ENCODE assay signal across 14 mouse cellular contexts in genomic region chr11:77826311-77826710, GRCm38 (mm10). TPM values are rescaled to one million over a fixed set of nuclear protein-coding genes. Genes with fewer than 3 reads are reported as not detected.
A peak's percentile ranks its signal among the peaks of the same experiment; 100 is the strongest.
DNase-seq lines count a peak whose midpoint lies in the region; ATAC-seq and TF ChIP-seq lines count a peak whose summit lies in the region.
"Had no signal": no experiment of that assay in that cellular context is flagged by ENCODE, and none has a peak within 500 bp of the region (broad histone marks: within the 10 kb centered on the region; RNA-seq: fewer than 3 reads in every experiment).

No protein-coding gene starts in this region.

- no peak for DNase-seq in heart, adult 2 months
- no peak for DNase-seq in heart, postnatal 4 days
- DNase-seq in kidney, adult 2 months: peak; percentile 44
- no peak for DNase-seq in kidney, adult 8-10 months
- peak; percentile 10 for DNase-seq in adipocyte (ENCODE audit: low spot score)
- DNase-seq in cerebellum, adult 8-10 months: no peak
- DNase-seq in thymus, postnatal 10 days (ENCODE audit: low spot score in 2 of 2): no peak

- H3K9ac ChIP-seq in heart, adult 2 months (ENCODE audit: low read depth, low read length): no peak overlapping the region
- peak overlapping the region; percentile 39; the same call in 1 of the 2 replicates for H3K9ac ChIP-seq in forebrain, embryonic 16.5 days (replicated peaks; ENCODE audit: low read depth, low read length)
- H3K9ac ChIP-seq: limb, embryonic 13.5 days had no signal

- no peaks in the 10 kb centered on the region for H3K36me3 ChIP-seq in heart, adult 2 months (ENCODE audit: control insufficient read depth, insufficient read depth, low read length)
- H3K36me3 ChIP-seq in kidney, adult 2 months (ENCODE audit: control insufficient read depth, insufficient read depth, low read length): peaks cover 8% of the 10 kb centered on the region; the same call in 1 of the 2 replicates
- peaks cover 7% of the 10 kb centered on the region for H3K36me3 ChIP-seq in forebrain, embryonic 16.5 days (ENCODE audit: control insufficient read depth, insufficient read depth)

- no peak for ATAC-seq in forebrain, embryonic 16.5 days

- H3K27ac ChIP-seq in heart, adult 2 months: peak overlapping the region; percentile 54
- H3K27ac ChIP-seq in kidney, adult 2 months (ENCODE audit: insufficient read depth, low read depth, low read length): no peak overlapping the region
- peak overlapping the region; percentile 71 for H3K27ac ChIP-seq in forebrain, embryonic 16.5 days (ENCODE audit: low read length)
- H3K27ac ChIP-seq: limb, embryonic 13.5 days had no signal

- H3K27me3 ChIP-seq in heart, adult 2 months (ENCODE audit: control insufficient read depth, insufficient read depth, low read length): no peaks in the 10 kb centered on the region
- no peaks in the 10 kb centered on the region for H3K27me3 ChIP-seq in kidney, adult 2 months (replicated peaks; ENCODE audit: control insufficient read depth, insufficient read depth, low read length)
- no peaks in the 10 kb centered on the region for H3K27me3 ChIP-seq in forebrain, embryonic 16.5 days (replicated peaks; ENCODE audit: control insufficient read depth, insufficient read depth, low read length)
- H3K27me3 ChIP-seq: limb, embryonic 13.5 days had no signal

- intact Hi-C loops in heart, adult 2 months (cut with DNase I): no loop called here

- 18% methylated on average over 3 of the region's 3 CpGs for WGBS in heart, adult 2 months
- 50% methylated on average over 3 of the region's 3 CpGs for WGBS in kidney, adult 2 months
- WGBS in forebrain, embryonic 16.5 days: 31% methylated on average over 3 of the region's 3 CpGs

- no peak overlapping the region for H3K4me2 ChIP-seq in forebrain, embryonic 16.5 days (ENCODE audit: low read length)
- H3K4me2 ChIP-seq: limb, embryonic 13.5 days had no signal

- H3K9me3 ChIP-seq in forebrain, embryonic 16.5 days (ENCODE audit: control insufficient read depth, low read length): no peaks in the 10 kb centered on the region
- H3K9me3 ChIP-seq: limb, embryonic 13.5 days had no signal

- TF ChIP-seq POLR2A in heart, adult 2 months (IDR thresholded peaks at IDR 0.05; ENCODE audit: insufficient read depth, low read depth, low read length): no peak
- TF ChIP-seq POLR2A in kidney, adult 2 months (IDR thresholded peaks at IDR 0.05; ENCODE audit: low read depth, low read length): no peak

- no peaks in the 10 kb centered on the region for H3K79me2 ChIP-seq in heart, adult 2 months (replicated peaks; ENCODE audit: control insufficient read depth, insufficient read depth, low read length)

- no peak overlapping the region for H3K4me3 ChIP-seq in heart, adult 2 months
- H3K4me3 ChIP-seq in kidney, adult 2 months (ENCODE audit: insufficient read depth, low read depth, low read length): no peak overlapping the region
- H3K4me3 ChIP-seq in forebrain, embryonic 16.5 days (replicated peaks; ENCODE audit: low read length): no peak overlapping the region
- H3K4me3 ChIP-seq: limb, embryonic 13.5 days had no signal

- TF ChIP-seq EP300 in heart, adult 2 months (IDR thresholded peaks at IDR 0.05; ENCODE audit: insufficient read depth, low read depth, low read length): no peak

- TF ChIP-seq CTCF in heart, adult 2 months (IDR thresholded peaks at IDR 0.05): no peak
- TF ChIP-seq CTCF in kidney, adult 2 months (conservative IDR thresholded peaks at IDR 0.05; ENCODE audit: insufficient read depth, insufficient read length, low read depth, low read length): no peak

- H3K4me1 ChIP-seq in heart, adult 2 months (ENCODE audit: control insufficient read depth, insufficient read depth, low read length): no peaks in the 10 kb centered on the region; the same call in 1 of the 2 replicates
- H3K4me1 ChIP-seq in kidney, adult 2 months (ENCODE audit: control insufficient read depth, insufficient read depth, low read length): no peaks in the 10 kb centered on the region; the same call in 1 of the 2 replicates
- H3K4me1 ChIP-seq in forebrain, embryonic 16.5 days (replicated peaks; ENCODE audit: control insufficient read depth, insufficient read depth, low read length): peaks cover 42% of the 10 kb centered on the region

RNA-seq across cellular contexts. Expression of gene Gm10277, which starts 38.8 kb away (rescaled TPM):
- total RNA-seq in heart, adult 2 months (2021): not detected
- polyA plus RNA-seq in heart, adult 2 months (2012; rRNA removed): not detected in 2 replicates
- not detected for total RNA-seq in heart, postnatal 4 days (2021)
- polyA plus RNA-seq in kidney, adult 2 months (2012; rRNA removed): 0.04 TPM in 1 of 2 replicates, not detected in the other
- polyA plus RNA-seq in forebrain, embryonic 16.5 days (2015; fragmentation: Nextera tagmentation; extraction: Ambion mirVana): 0.99 and 3.3 TPM in 2 replicates
- total RNA-seq: adrenal gland, postnatal 4 days; gastrocnemius, postnatal 14 days; heart, postnatal 36 days; layer of hippocampus, postnatal 14 days had no signal
- polyA plus RNA-seq: lung, adult 2 months had no signal

Comparison
In these comparisons a context has a peak if more than half of its experiments do, and no peak if none do; other contexts are left out.
1. DNase-seq: peak in kidney, adult 2 months (single experiment) and adipocyte (single experiment); none in heart, adult 2 months (0 of 2), heart, postnatal 4 days (single experiment), kidney, adult 8-10 months (0 of 2), cerebellum, adult 8-10 months (single experiment) and thymus, postnatal 10 days (0 of 2).